Mouse (Mus musculus) hindbrain, embryonic 16.5 days (tissue): ENCODE data around the gene 4930455H04Rik. TPM values are rescaled to one million over a fixed set of nuclear protein-coding genes. Genes with fewer than 3 reads are reported as not detected.
A peak's percentile ranks its signal among the peaks of the same experiment; 100 is the strongest.

Experiments used
- ATAC-seq: fragments of 200-750 bp; cut with Nextera tagmentation; 2 replicates; pipeline ENCODE4 v1.8.0; 2017; ENCODE audit warnings: moderate TSS enrichment, moderate library complexity
- H3K27ac ChIP-seq: fragments of 300-500 bp; sonication (generic); 2 replicates; pipeline ENCODE4 v1.5.1; 2014; ENCODE audit warnings: low read depth, mild to moderate bottlenecking, control low read depth, low read length, moderate library complexity
- H3K27me3 ChIP-seq: fragments of 300-500 bp; sonication (generic); replicated peaks from 2 replicates; pipeline ENCODE4 v1.6.1; 2014; ENCODE audit warnings: low read length; ENCODE audit not compliant: control insufficient read depth, insufficient read depth
- H3K36me3 ChIP-seq: fragments of 300-500 bp; sonication (generic); 2 replicates; pipeline ENCODE4 v1.6.1; 2014; ENCODE audit warnings: mild to moderate bottlenecking, low read length, moderate library complexity, mixed read lengths; ENCODE audit not compliant: control insufficient read depth, insufficient read depth
- H3K4me1 ChIP-seq: fragments of 300-500 bp; sonication (generic); 2 replicates; pipeline ENCODE4 v1.6.1; 2014; ENCODE audit warnings: low read depth, low read length; ENCODE audit not compliant: control insufficient read depth, insufficient read depth
- H3K4me2 ChIP-seq: fragments of 300-500 bp; sonication (generic); 2 replicates; pipeline ENCODE4 v1.6.1; 2014; ENCODE audit warnings: mild to moderate bottlenecking, low read length, control low read depth, moderate library complexity
- H3K4me3 ChIP-seq: fragments of 300-500 bp; sonication (generic); 2 replicates; pipeline ENCODE4 v1.5.1; 2014; ENCODE audit warnings: mild to moderate bottlenecking, low read length, control low read depth, moderate library complexity
- H3K9ac ChIP-seq: fragments of 300-500 bp; sonication (generic); 2 replicates; pipeline ENCODE4 v1.6.1; 2014; ENCODE audit warnings: low read depth, mild to moderate bottlenecking, control low read depth, low read length, moderate library complexity
- H3K9me3 ChIP-seq: fragments of 300-500 bp; sonication (generic); 2 replicates; pipeline ENCODE4 v1.6.1; 2014; ENCODE audit warnings: mild to moderate bottlenecking, low read length, moderate library complexity; ENCODE audit not compliant: control insufficient read depth
- WGBS: fragments of 180-500 bp; shearing (Covaris S2); extraction: QIAGEN DNeasy Blood & Tissue Kit; methylation state at CpG from one replicate; pipeline ENCODE4 v1.1.7; 2014; 5-methylcytosine and 5-hydroxymethylcytosine counted together
- polyA plus RNA-seq: library from polyadenylated mRNA; unstranded; fragments of >200 nt; fragmentation: Nextera tagmentation; extraction: Ambion mirVana; gene quantifications from 2 replicates; pipeline ENCODE4 v1.2.1, GENCODE M21; 2015

The 4930455H04Rik gene
- polyA plus RNA-seq, 1 experiment from 2014 or later = not detected

- no peaks in the 10 kb centered on the region for H3K9me3 ChIP-seq
- peak; percentile 71; the same call in 1 of the 2 replicates for ATAC-seq
- 64% methylated on average over 6 of the region's 6 CpGs for WGBS
- H3K9ac ChIP-seq = no peak overlapping the region
- no peaks in the 10 kb centered on the region for H3K36me3 ChIP-seq
- no peak overlapping the region for H3K27ac ChIP-seq
- no peaks in the 10 kb centered on the region for H3K27me3 ChIP-seq
- H3K4me3 ChIP-seq = no peak overlapping the region
- H3K4me2 ChIP-seq = no peak overlapping the region
- H3K4me1 ChIP-seq = peaks cover 3% of the 10 kb centered on the region; the same call in 1 of the 2 replicates
Measured at GRCm38 (mm10) chr3:117007340-117007739, 39.3 kb downstream of the 4930455H04Rik start.

GRCm38 (mm10) chr3:117010182-117010581 is 42.1 kb downstream of the 4930455H04Rik start:
- H3K9me3 ChIP-seq = no peaks in the 10 kb centered on the region
- no peaks in the 10 kb centered on the region for H3K36me3 ChIP-seq
- no peak overlapping the region for H3K4me3 ChIP-seq
- peak; percentile 56; the same call in 1 of the 2 replicates for ATAC-seq
- peaks cover 3% of the 10 kb centered on the region; the same call in 1 of the 2 replicates for H3K4me1 ChIP-seq
- no peak overlapping the region for H3K27ac ChIP-seq
- H3K9ac ChIP-seq = no peak overlapping the region
- no peak overlapping the region for H3K4me2 ChIP-seq
- WGBS = 65% methylated on average over 6 of the region's 6 CpGs
- no peaks in the 10 kb centered on the region for H3K27me3 ChIP-seq

- Histone ChIP-seq H3K27ac (no peak overlapping the region), H3K4me2 (no peak overlapping the region), H3K4me1 (no peaks in the 10 kb centered on the region), H3K36me3 (no peaks in the 10 kb centered on the region), H3K9me3 (0 out of 2 replicates have a peak, but pooled peaks cover 4% of the 10 kb centered on the region), H3K9ac (no peak overlapping the region), H3K27me3 (no peaks in the 10 kb centered on the region), H3K4me3 (no peak overlapping the region)
- ATAC-seq = no peak
- 92% methylated on average over 3 of the region's 3 CpGs for WGBS
Measured at GRCm38 (mm10) chr3:117020319-117020718, 52.3 kb downstream of the 4930455H04Rik start.

GRCm38 (mm10) chr3:117021907-117022306 is 53.8 kb downstream of the 4930455H04Rik start:
- Histone ChIP-seq H3K9me3 (0 out of 2 replicates have a peak, but pooled peaks cover 4% of the 10 kb centered on the region), H3K36me3 (no peaks in the 10 kb centered on the region), H3K4me3 (no peak overlapping the region), H3K4me1 (no peaks in the 10 kb centered on the region), H3K27ac (no peak overlapping the region), H3K27me3 (no peaks in the 10 kb centered on the region), H3K4me2 (no peak overlapping the region), H3K9ac (no peak overlapping the region)
- no peak for ATAC-seq
- 39% methylated on average over 7 of the region's 7 CpGs for WGBS

GRCm38 (mm10) chr3:117024111-117024510 is 56.0 kb downstream of the 4930455H04Rik start:
- Histone ChIP-seq H3K4me3 (no peak overlapping the region), H3K4me2 (no peak overlapping the region), H3K9ac (no peak overlapping the region), H3K27me3 (no peaks in the 10 kb centered on the region), H3K4me1 (no peaks in the 10 kb centered on the region), H3K36me3 (no peaks in the 10 kb centered on the region), H3K9me3 (no peaks in the 10 kb centered on the region), H3K27ac (no peak overlapping the region)
- no peak for ATAC-seq
- WGBS = 85% methylated on average over 1 of the region's 1 CpGs

DNA sequence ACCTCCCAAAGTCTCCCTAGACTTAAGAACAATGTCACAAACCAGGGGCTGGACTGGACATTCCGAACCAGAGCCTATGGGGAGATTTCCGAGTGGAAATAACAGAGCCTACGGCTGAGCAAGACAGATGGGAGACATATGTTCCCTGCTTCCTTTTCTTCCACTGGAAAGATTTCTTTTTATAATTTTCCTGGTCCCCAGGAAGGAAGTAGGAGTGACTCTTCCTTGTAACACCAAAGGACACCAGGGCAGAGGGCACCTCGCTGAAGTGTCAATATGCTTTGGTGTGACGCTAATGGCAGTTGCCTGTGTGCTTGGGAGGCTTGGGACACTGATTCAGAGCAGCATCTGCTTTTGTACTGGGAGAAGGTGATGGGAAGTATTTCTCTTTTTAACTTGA is 56.5 kb downstream of the 4930455H04Rik start:
- 80% methylated on average over 5 of the region's 5 CpGs for WGBS
- H3K4me1 ChIP-seq = no peaks in the 10 kb centered on the region
- ATAC-seq = no peak
- H3K27ac ChIP-seq = no peak overlapping the region
- H3K9me3 ChIP-seq = no peaks in the 10 kb centered on the region
- H3K9ac ChIP-seq = no peak overlapping the region
- no peaks in the 10 kb centered on the region for H3K36me3 ChIP-seq
- H3K4me3 ChIP-seq = no peak overlapping the region
- no peaks in the 10 kb centered on the region for H3K27me3 ChIP-seq
- no peak overlapping the region for H3K4me2 ChIP-seq

DNA sequence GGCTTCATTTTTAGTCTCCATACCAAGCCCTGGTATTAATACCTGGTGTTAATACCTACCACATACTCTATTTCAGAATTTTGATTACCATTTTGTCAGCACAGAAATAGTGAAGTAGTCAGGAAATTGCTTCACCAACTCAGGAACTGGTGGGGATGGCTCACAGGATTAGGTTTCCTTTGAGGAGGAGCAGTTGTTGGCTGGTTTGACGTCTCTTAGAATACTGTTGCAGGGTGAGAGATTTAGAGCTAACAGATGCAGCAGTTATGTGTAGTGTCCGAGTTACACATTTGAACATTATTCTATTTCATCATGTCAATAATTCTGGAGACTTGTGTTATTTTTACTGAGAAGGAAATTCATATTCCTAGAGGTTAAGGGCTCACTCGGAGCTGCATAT is 57.4 kb downstream of the 4930455H04Rik start:
- Histone ChIP-seq H3K4me1 (no peaks in the 10 kb centered on the region), H3K27me3 (no peaks in the 10 kb centered on the region), H3K4me3 (no peak overlapping the region), H3K9ac (no peak overlapping the region), H3K36me3 (no peaks in the 10 kb centered on the region), H3K9me3 (no peaks in the 10 kb centered on the region), H3K27ac (no peak overlapping the region), H3K4me2 (no peak overlapping the region)
- 87% methylated on average over 3 of the region's 3 CpGs for WGBS
- ATAC-seq = no peak

Other genes starting within 250 kb of the 4930455H04Rik start
- 13.8 and 16.9 TPM in 2 replicates for gene Agl, start 160.1 kb upstream of the 4930455H04Rik start, polyA plus RNA-seq
- gene Frrs1, start 108.8 kb upstream of the 4930455H04Rik start, polyA plus RNA-seq = 7.1 and 7.2 TPM in 2 replicates
- 9.6 and 10.7 TPM in 2 replicates for gene Palmd, start 720 bp downstream of the 4930455H04Rik start, polyA plus RNA-seq